Mouse (Mus musculus): ENCODE measurements around the gene Masp2. TPM values are rescaled to one million over a fixed set of nuclear protein-coding genes. Genes with fewer than 3 reads are reported as not detected.

Masp2 gene
- polyA plus RNA-seq, 1 experiment from 2014 or later = 0.45 TPM

GRCm38 (mm10) chr4:148644926-148645325 lies 42.6 kb downstream of the Masp2 start:
- H3K4me1 ChIP-seq = peaks cover 4% of the 10 kb centered on the region; the same call in 1 of the 2 replicates
- WGBS = 84% methylated on average over 6 of the region's 6 CpGs
- no peak overlapping the region for H3K9ac ChIP-seq
- H3K4me2 ChIP-seq (replicated peaks) = no peak overlapping the region
- H3K27ac ChIP-seq = no peak overlapping the region
- no peaks in the 10 kb centered on the region for H3K27me3 ChIP-seq
- no peak for ATAC-seq (ENCODE audit: low FRiP score)
- no peak overlapping the region for H3K4me3 ChIP-seq
- no peaks in the 10 kb centered on the region for H3K36me3 ChIP-seq
- no peaks in the 10 kb centered on the region for H3K9me3 ChIP-seq (replicated peaks)

- H3K9ac ChIP-seq = no peak overlapping the region
- H3K27me3 ChIP-seq = no peaks in the 10 kb centered on the region
- no peaks in the 10 kb centered on the region for H3K9me3 ChIP-seq (replicated peaks)
- H3K4me1 ChIP-seq = peaks cover 9% of the 10 kb centered on the region
- 64% methylated on average over 11 of the region's 11 CpGs for WGBS
- no peak for ATAC-seq (ENCODE audit: low FRiP score)
- no peak overlapping the region for H3K27ac ChIP-seq
- H3K4me2 ChIP-seq (replicated peaks) = no peak overlapping the region
- no peaks in the 10 kb centered on the region for H3K36me3 ChIP-seq
- no peak overlapping the region for H3K4me3 ChIP-seq
Observed at GRCm38 (mm10) chr4:148646616-148647015, 44.3 kb downstream of the Masp2 start.

- no peak for ATAC-seq (ENCODE audit: low FRiP score)
- Histone ChIP-seq H3K9me3 (replicated peaks) (0 out of 2 replicates have a peak, but pooled peaks cover 2% of the 10 kb centered on the region), H3K4me1 (peaks cover 5% of the 10 kb centered on the region; the same call in 1 of the 2 replicates), H3K27ac (no peak overlapping the region), H3K4me2 (replicated peaks) (no peak overlapping the region), H3K36me3 (no peaks in the 10 kb centered on the region), H3K4me3 (no peak overlapping the region), H3K27me3 (no peaks in the 10 kb centered on the region), H3K9ac (no peak overlapping the region)
- 71% methylated on average over 3 of the region's 3 CpGs for WGBS
Observed at GRCm38 (mm10) chr4:148649309-148649708, 47.0 kb downstream of the Masp2 start.

- H3K4me1 ChIP-seq = peaks cover 5% of the 10 kb centered on the region; the same call in 1 of the 2 replicates
- WGBS = 35% methylated on average over 9 of the region's 9 CpGs
- peak; percentile 80 for ATAC-seq (ENCODE audit: low FRiP score)
Observed at GRCm38 (mm10) chr4:148651045-148651444, 48.7 kb downstream of the Masp2 start.

GRCm38 (mm10) chr4:148654701-148655398 lies 52.5 kb downstream of the Masp2 start:
- 88% methylated on average over 18 of the region's 18 CpGs for WGBS
- Histone ChIP-seq H3K27me3 (no peaks in the 10 kb centered on the region), H3K4me3 (no peak overlapping the region), H3K9ac (no peak overlapping the region), H3K9me3 (replicated peaks) (0 out of 2 replicates have a peak, but pooled peaks cover 2% of the 10 kb centered on the region), H3K4me1 (peaks cover 8% of the 10 kb centered on the region; the same call in 1 of the 2 replicates), H3K4me2 (replicated peaks) (no peak overlapping the region), H3K36me3 (no peaks in the 10 kb centered on the region), H3K27ac (no peak overlapping the region)
- ATAC-seq (ENCODE audit: low FRiP score) = no peak

More at GRCm38 (mm10) chr4:148651045-148651444, 48.7 kb downstream of the Masp2 start:
- H3K4me3 ChIP-seq = no peak overlapping the region
- H3K27me3 ChIP-seq = no peaks in the 10 kb centered on the region
- no peaks in the 10 kb centered on the region for H3K36me3 ChIP-seq
- no peak overlapping the region for H3K27ac ChIP-seq
- H3K9me3 ChIP-seq (replicated peaks) = 0 out of 2 replicates have a peak, but pooled peaks cover 2% of the 10 kb centered on the region
- H3K9ac ChIP-seq = no peak overlapping the region
- H3K4me2 ChIP-seq (replicated peaks) = no peak overlapping the region

- H3K4me3 ChIP-seq = no peak overlapping the region
- ATAC-seq (ENCODE audit: low FRiP score) = no peak
- 0 out of 2 replicates have a peak, but pooled peaks cover 2% of the 10 kb centered on the region for H3K9me3 ChIP-seq (replicated peaks)
- no peak overlapping the region for H3K9ac ChIP-seq
- H3K27ac ChIP-seq = no peak overlapping the region
- 47% methylated on average over 15 of the region's 15 CpGs for WGBS
- peaks cover 4% of the 10 kb centered on the region; the same call in 1 of the 2 replicates for H3K27me3 ChIP-seq
- 0 out of 2 replicates have a peak, but pooled peaks cover 3% of the 10 kb centered on the region for H3K4me1 ChIP-seq
- H3K4me2 ChIP-seq (replicated peaks) = no peak overlapping the region
- H3K36me3 ChIP-seq = no peaks in the 10 kb centered on the region
Observed at GRCm38 (mm10) chr4:148656691-148657258, 54.4 kb downstream of the Masp2 start.

GRCm38 (mm10) chr4:148657776-148658175 lies 55.4 kb downstream of the Masp2 start:
- no peak for ATAC-seq (ENCODE audit: low FRiP score)
- H3K27me3 ChIP-seq = peaks cover 4% of the 10 kb centered on the region; the same call in 1 of the 2 replicates
- peaks cover 11% of the 10 kb centered on the region for H3K4me1 ChIP-seq
- no peak overlapping the region for H3K27ac ChIP-seq
- no peaks in the 10 kb centered on the region for H3K36me3 ChIP-seq
- H3K4me3 ChIP-seq = no peak overlapping the region
- H3K9me3 ChIP-seq (replicated peaks) = 0 out of 2 replicates have a peak, but pooled peaks cover 2% of the 10 kb centered on the region
- 86% methylated on average over 13 of the region's 13 CpGs for WGBS
- H3K9ac ChIP-seq = no peak overlapping the region
- H3K4me2 ChIP-seq (replicated peaks) = no peak overlapping the region

GRCm38 (mm10) chr4:148660174-148660573 lies 57.8 kb downstream of the Masp2 start:
- Histone ChIP-seq H3K9me3 (replicated peaks) (no peaks in the 10 kb centered on the region), H3K4me2 (replicated peaks) (no peak overlapping the region), H3K27me3 (peaks cover 4% of the 10 kb centered on the region; the same call in 1 of the 2 replicates), H3K36me3 (no peaks in the 10 kb centered on the region), H3K4me3 (no peak overlapping the region), H3K4me1 (peaks cover 21% of the 10 kb centered on the region), H3K27ac (no peak overlapping the region), H3K9ac (no peak overlapping the region)
- no peak for ATAC-seq (ENCODE audit: low FRiP score)
- WGBS = 50% methylated on average over 3 of the region's 3 CpGs

- no peaks in the 10 kb centered on the region for H3K9me3 ChIP-seq (replicated peaks)
- peak overlapping the region; percentile 34 for H3K4me2 ChIP-seq (replicated peaks)
- 33% methylated on average over 21 of the region's 21 CpGs for WGBS
- H3K27me3 ChIP-seq = peaks cover 8% of the 10 kb centered on the region; the same call in 1 of the 2 replicates
- ATAC-seq (ENCODE audit: low FRiP score) = no peak
- H3K27ac ChIP-seq = no peak overlapping the region
- peaks cover 18% of the 10 kb centered on the region for H3K4me1 ChIP-seq
- no peaks in the 10 kb centered on the region for H3K36me3 ChIP-seq
- H3K9ac ChIP-seq = no peak overlapping the region
- H3K4me3 ChIP-seq = no peak overlapping the region
Observed at GRCm38 (mm10) chr4:148662168-148662965, 60.0 kb downstream of the Masp2 start.

- Histone ChIP-seq H3K4me1 (peaks cover 18% of the 10 kb centered on the region), H3K9ac (no peak overlapping the region), H3K4me3 (no peak overlapping the region), H3K27ac (no peak overlapping the region), H3K4me2 (replicated peaks) (no peak overlapping the region), H3K9me3 (replicated peaks) (no peaks in the 10 kb centered on the region), H3K27me3 (peaks cover 8% of the 10 kb centered on the region; the same call in 1 of the 2 replicates), H3K36me3 (no peaks in the 10 kb centered on the region)
- 77% methylated on average over 7 of the region's 7 CpGs for WGBS
- ATAC-seq (ENCODE audit: low FRiP score) = no peak; the same call in 1 of the 2 replicates
Observed at GRCm38 (mm10) chr4:148663326-148663725, 61.0 kb downstream of the Masp2 start.

GRCm38 (mm10) chr4:148664021-148664420 lies 61.7 kb downstream of the Masp2 start:
- peaks cover 8% of the 10 kb centered on the region; the same call in 1 of the 2 replicates for H3K27me3 ChIP-seq
- H3K9ac ChIP-seq = no peak overlapping the region
- no peak overlapping the region for H3K27ac ChIP-seq
- H3K9me3 ChIP-seq (replicated peaks) = no peaks in the 10 kb centered on the region
- H3K36me3 ChIP-seq = no peaks in the 10 kb centered on the region
- peaks cover 18% of the 10 kb centered on the region for H3K4me1 ChIP-seq
- 46% methylated on average over 6 of the region's 6 CpGs for WGBS
- H3K4me3 ChIP-seq = no peak overlapping the region
- H3K4me2 ChIP-seq (replicated peaks) = no peak overlapping the region
- ATAC-seq (ENCODE audit: low FRiP score) = no peak

Data from hindbrain, embryonic 12.5 days (tissue).